Mouse (Mus musculus): ENCODE measurements around the gene Sptbn4. TPM values are rescaled to one million over a fixed set of nuclear protein-coding genes. Genes with fewer than 3 reads are reported as not detected.
A peak's percentile ranks its signal among the peaks of the same experiment; 100 is the strongest.

Sptbn4 gene
- polyA plus RNA-seq, 1 experiment from 2014 or later: 0.28 TPM

GRCm38 (mm10) chr7:27322291-27322690, 125.2 kb downstream of the Sptbn4 start:
- no peak overlapping the region for H3K4me2 ChIP-seq (ENCODE audit: low read depth, low read length)
- 18% methylated on average over 13 of the region's 13 CpGs for WGBS
- no peak overlapping the region for H3K9ac ChIP-seq (replicated peaks; ENCODE audit: low read length)
- H3K27ac ChIP-seq (replicated peaks; ENCODE audit: low read depth, low read length): no peak overlapping the region
- ATAC-seq (replicated peaks; ENCODE audit: insufficient number of reproducible peaks, low FRiP score, low TSS enrichment, low read depth): no peak
- H3K4me3 ChIP-seq (ENCODE audit: low read depth, low read length): no peak overlapping the region
- H3K36me3 ChIP-seq (replicated peaks; ENCODE audit: control insufficient read depth, insufficient read depth, low read depth, low read length): no peaks in the 10 kb centered on the region
- peaks cover 6% of the 10 kb centered on the region for H3K4me1 ChIP-seq (ENCODE audit: control insufficient read depth, insufficient read depth, low read length)
- H3K27me3 ChIP-seq (ENCODE audit: control insufficient read depth, insufficient read depth, low read length): peaks cover 18% of the 10 kb centered on the region
- DNase-seq (ENCODE audit: low spot score): no peak
- no peaks in the 10 kb centered on the region for H3K9me3 ChIP-seq (replicated peaks; ENCODE audit: control insufficient read depth, low read length)

DNA sequence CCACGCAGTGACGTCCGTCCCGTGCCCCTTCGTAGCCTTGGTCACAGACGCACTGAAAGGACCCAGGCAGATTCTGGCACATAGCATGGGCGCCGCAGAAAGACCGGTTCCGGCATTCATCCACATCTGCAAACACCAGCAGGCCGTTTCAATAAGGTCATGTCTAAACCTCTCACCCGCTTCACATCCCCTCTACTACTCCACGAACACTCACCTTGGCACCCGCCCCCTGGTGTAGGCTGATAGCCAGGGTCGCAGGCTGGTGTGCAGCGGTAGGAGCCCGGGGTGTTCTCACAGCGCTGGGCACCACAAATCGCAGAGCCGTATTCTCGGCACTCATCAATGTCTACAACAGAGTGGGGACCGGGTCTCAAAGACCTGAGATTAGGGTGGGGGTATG, 128.1 kb downstream of the Sptbn4 start:
- ATAC-seq (replicated peaks; ENCODE audit: insufficient number of reproducible peaks, low FRiP score, low TSS enrichment, low read depth): no peak
- H3K4me3 ChIP-seq (ENCODE audit: low read depth, low read length): no peak overlapping the region
- peaks cover 2% of the 10 kb centered on the region; the same call in 1 of the 2 replicates for H3K27me3 ChIP-seq (ENCODE audit: control insufficient read depth, insufficient read depth, low read length)
- no peaks in the 10 kb centered on the region for H3K9me3 ChIP-seq (replicated peaks; ENCODE audit: control insufficient read depth, low read length)
- no peak overlapping the region for H3K9ac ChIP-seq (replicated peaks; ENCODE audit: low read length)
- no peak for DNase-seq (ENCODE audit: low spot score)
- H3K4me1 ChIP-seq (ENCODE audit: control insufficient read depth, insufficient read depth, low read length): no peaks in the 10 kb centered on the region
- no peak overlapping the region for H3K4me2 ChIP-seq (ENCODE audit: low read depth, low read length)
- 89% methylated on average over 22 of the region's 22 CpGs for WGBS
- H3K36me3 ChIP-seq (replicated peaks; ENCODE audit: control insufficient read depth, insufficient read depth, low read depth, low read length): no peaks in the 10 kb centered on the region
- no peak overlapping the region for H3K27ac ChIP-seq (replicated peaks; ENCODE audit: low read depth, low read length)

- peak; percentile 49; the same call in 1 of the 2 replicates for ATAC-seq (replicated peaks; ENCODE audit: insufficient number of reproducible peaks, low FRiP score, low TSS enrichment, low read depth)
- no peak overlapping the region for H3K27ac ChIP-seq (replicated peaks; ENCODE audit: low read depth, low read length)
- no peak overlapping the region for H3K9ac ChIP-seq (replicated peaks; ENCODE audit: low read length)
- no peaks in the 10 kb centered on the region for H3K36me3 ChIP-seq (replicated peaks; ENCODE audit: control insufficient read depth, insufficient read depth, low read depth, low read length)
- no peak overlapping the region for H3K4me3 ChIP-seq (ENCODE audit: low read depth, low read length)
- no peaks in the 10 kb centered on the region for H3K4me1 ChIP-seq (ENCODE audit: control insufficient read depth, insufficient read depth, low read length)
- H3K9me3 ChIP-seq (replicated peaks; ENCODE audit: control insufficient read depth, low read length): peaks cover 4% of the 10 kb centered on the region; the same call in 1 of the 2 replicates
- H3K4me2 ChIP-seq (ENCODE audit: low read depth, low read length): no peak overlapping the region
- 34% methylated on average over 7 of the region's 7 CpGs for WGBS
- peak; percentile 48 for DNase-seq (ENCODE audit: low spot score)
- H3K27me3 ChIP-seq (ENCODE audit: control insufficient read depth, insufficient read depth, low read length): peaks cover 4% of the 10 kb centered on the region
Measured at GRCm38 (mm10) chr7:27315958-27316357, 131.5 kb downstream of the Sptbn4 start.

- no peaks in the 10 kb centered on the region for H3K36me3 ChIP-seq (replicated peaks; ENCODE audit: control insufficient read depth, insufficient read depth, low read depth, low read length)
- peaks cover 4% of the 10 kb centered on the region; the same call in 1 of the 2 replicates for H3K9me3 ChIP-seq (replicated peaks; ENCODE audit: control insufficient read depth, low read length)
- ATAC-seq (replicated peaks; ENCODE audit: insufficient number of reproducible peaks, low FRiP score, low TSS enrichment, low read depth) (no peak), DNase-seq (ENCODE audit: low spot score) (no peak)
- no peak overlapping the region for H3K27ac ChIP-seq (replicated peaks; ENCODE audit: low read depth, low read length)
- no peak overlapping the region for H3K9ac ChIP-seq (replicated peaks; ENCODE audit: low read length)
- peaks cover 11% of the 10 kb centered on the region for H3K27me3 ChIP-seq (ENCODE audit: control insufficient read depth, insufficient read depth, low read length)
- H3K4me3 ChIP-seq (ENCODE audit: low read depth, low read length): no peak overlapping the region
- H3K4me2 ChIP-seq (ENCODE audit: low read depth, low read length): no peak overlapping the region
- H3K4me1 ChIP-seq (ENCODE audit: control insufficient read depth, insufficient read depth, low read length): peaks cover 3% of the 10 kb centered on the region
- 88% methylated on average over 3 of the region's 3 CpGs for WGBS
Measured at GRCm38 (mm10) chr7:27314393-27314792, 133.1 kb downstream of the Sptbn4 start.

GRCm38 (mm10) chr7:27311651-27312284, 135.7 kb downstream of the Sptbn4 start:
- H3K4me1 ChIP-seq (ENCODE audit: control insufficient read depth, insufficient read depth, low read length): peaks cover 3% of the 10 kb centered on the region
- no peak overlapping the region for H3K4me2 ChIP-seq (ENCODE audit: low read depth, low read length)
- WGBS: 88% methylated on average over 12 of the region's 12 CpGs
- ATAC-seq (replicated peaks; ENCODE audit: insufficient number of reproducible peaks, low FRiP score, low TSS enrichment, low read depth) (no peak), DNase-seq (ENCODE audit: low spot score) (no peak)
- H3K4me3 ChIP-seq (ENCODE audit: low read depth, low read length): no peak overlapping the region
- peaks cover 4% of the 10 kb centered on the region; the same call in 1 of the 2 replicates for H3K9me3 ChIP-seq (replicated peaks; ENCODE audit: control insufficient read depth, low read length)
- H3K27ac ChIP-seq (replicated peaks; ENCODE audit: low read depth, low read length): no peak overlapping the region
- H3K27me3 ChIP-seq (ENCODE audit: control insufficient read depth, insufficient read depth, low read length): peaks cover 11% of the 10 kb centered on the region
- H3K9ac ChIP-seq (replicated peaks; ENCODE audit: low read length): no peak overlapping the region
- H3K36me3 ChIP-seq (replicated peaks; ENCODE audit: control insufficient read depth, insufficient read depth, low read depth, low read length): no peaks in the 10 kb centered on the region

DNA sequence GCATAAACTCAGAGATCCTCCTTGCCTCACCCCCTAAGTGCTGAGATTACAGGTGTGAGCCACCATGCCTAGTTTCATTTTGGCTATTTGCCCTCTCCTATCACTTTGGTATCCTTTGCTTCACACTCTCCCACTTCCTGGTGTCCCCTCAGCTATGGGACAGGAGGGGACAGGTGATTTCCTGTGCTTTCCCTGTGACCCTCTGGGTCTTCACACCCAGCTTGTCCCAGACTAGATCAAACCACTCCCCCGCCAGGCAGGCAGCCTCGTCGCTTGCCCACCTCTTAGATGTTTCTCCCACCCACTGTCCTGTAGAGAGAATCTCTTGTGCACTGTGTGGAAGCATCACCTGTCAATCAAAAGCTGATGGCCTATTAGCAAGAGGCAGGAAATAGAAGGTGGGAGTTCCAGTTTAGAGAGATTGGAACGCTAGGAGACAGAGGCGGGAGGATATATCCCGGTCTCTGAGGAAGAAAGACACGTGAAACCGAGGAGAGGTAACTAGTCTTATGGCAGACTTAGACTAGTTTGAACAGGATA, 136.4 kb downstream of the Sptbn4 start:
- Histone ChIP-seq H3K4me3 (ENCODE audit: low read depth, low read length) (no peak overlapping the region), H3K36me3 (replicated peaks; ENCODE audit: control insufficient read depth, insufficient read depth, low read depth, low read length) (no peaks in the 10 kb centered on the region), H3K27me3 (ENCODE audit: control insufficient read depth, insufficient read depth, low read length) (peaks cover 11% of the 10 kb centered on the region), H3K4me1 (ENCODE audit: control insufficient read depth, insufficient read depth, low read length) (peaks cover 3% of the 10 kb centered on the region), H3K9me3 (replicated peaks; ENCODE audit: control insufficient read depth, low read length) (peaks cover 4% of the 10 kb centered on the region; the same call in 1 of the 2 replicates), H3K9ac (replicated peaks; ENCODE audit: low read length) (no peak overlapping the region), H3K27ac (replicated peaks; ENCODE audit: low read depth, low read length) (no peak overlapping the region), H3K4me2 (ENCODE audit: low read depth, low read length) (no peak overlapping the region)
- 32% methylated on average over 8 of the region's 8 CpGs for WGBS
- no peak for ATAC-seq (replicated peaks; ENCODE audit: insufficient number of reproducible peaks, low FRiP score, low TSS enrichment, low read depth)
- no peak for DNase-seq (ENCODE audit: low spot score)

DNA sequence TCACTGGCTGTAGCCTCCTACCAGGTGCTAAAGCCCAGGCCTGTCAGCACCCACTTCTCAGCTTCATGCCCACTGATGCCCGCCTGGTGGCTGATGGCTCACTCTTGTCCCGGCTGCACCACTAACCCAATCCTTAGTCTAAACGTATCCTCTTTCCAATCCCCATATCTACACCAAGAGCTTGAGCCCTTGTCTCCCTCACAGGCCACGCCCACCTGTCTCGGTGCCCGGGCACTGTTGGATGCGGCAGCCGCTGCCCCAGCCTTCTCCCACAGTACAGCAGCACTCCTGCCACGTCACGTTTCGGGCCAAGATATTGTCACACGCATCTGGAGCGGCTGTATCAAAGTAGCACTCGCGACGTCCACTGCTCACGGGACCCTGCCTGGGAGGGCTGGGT, 137.2 kb downstream of the Sptbn4 start:
- H3K4me1 ChIP-seq (ENCODE audit: control insufficient read depth, insufficient read depth, low read length): peaks cover 3% of the 10 kb centered on the region
- no peaks in the 10 kb centered on the region for H3K36me3 ChIP-seq (replicated peaks; ENCODE audit: control insufficient read depth, insufficient read depth, low read depth, low read length)
- H3K4me2 ChIP-seq (ENCODE audit: low read depth, low read length): peak overlapping the region; percentile 30; the same call in 1 of the 2 replicates
- H3K27ac ChIP-seq (replicated peaks; ENCODE audit: low read depth, low read length): no peak overlapping the region
- DNase-seq (ENCODE audit: low spot score) (no peak), ATAC-seq (replicated peaks; ENCODE audit: insufficient number of reproducible peaks, low FRiP score, low TSS enrichment, low read depth) (0 out of 2 replicates have a peak, but pooled peaks have one; percentile 36)
- H3K4me3 ChIP-seq (ENCODE audit: low read depth, low read length): no peak overlapping the region
- H3K9ac ChIP-seq (replicated peaks; ENCODE audit: low read length): no peak overlapping the region; the same call in 1 of the 2 replicates
- WGBS: 3% methylated on average over 17 of the region's 17 CpGs
- H3K9me3 ChIP-seq (replicated peaks; ENCODE audit: control insufficient read depth, low read length): peaks cover 4% of the 10 kb centered on the region; the same call in 1 of the 2 replicates
- H3K27me3 ChIP-seq (ENCODE audit: control insufficient read depth, insufficient read depth, low read length): peaks cover 11% of the 10 kb centered on the region

GRCm38 (mm10) chr7:27309832-27310231, 137.7 kb downstream of the Sptbn4 start:
- H3K4me2 ChIP-seq (ENCODE audit: low read depth, low read length): no peak overlapping the region
- H3K9ac ChIP-seq (replicated peaks; ENCODE audit: low read length): no peak overlapping the region
- peaks cover 11% of the 10 kb centered on the region for H3K27me3 ChIP-seq (ENCODE audit: control insufficient read depth, insufficient read depth, low read length)
- H3K4me3 ChIP-seq (ENCODE audit: low read depth, low read length): no peak overlapping the region
- no peaks in the 10 kb centered on the region for H3K36me3 ChIP-seq (replicated peaks; ENCODE audit: control insufficient read depth, insufficient read depth, low read depth, low read length)
- peaks cover 4% of the 10 kb centered on the region; the same call in 1 of the 2 replicates for H3K9me3 ChIP-seq (replicated peaks; ENCODE audit: control insufficient read depth, low read length)
- WGBS: 37% methylated on average over 3 of the region's 3 CpGs
- ATAC-seq (replicated peaks; ENCODE audit: insufficient number of reproducible peaks, low FRiP score, low TSS enrichment, low read depth) (no peak), DNase-seq (ENCODE audit: low spot score) (no peak)
- no peak overlapping the region for H3K27ac ChIP-seq (replicated peaks; ENCODE audit: low read depth, low read length)
- peaks cover 3% of the 10 kb centered on the region for H3K4me1 ChIP-seq (ENCODE audit: control insufficient read depth, insufficient read depth, low read length)
